Mouse (Mus musculus) spleen, adult 2 months (tissue): ENCODE measurements at regions not wholly inside any gene's neighbourhood (a gene's known extent, or its start where the extent isn't known, plus 50 kb on each side); places are given as distances from the start of the nearest gene placed in this dataset.

Source experiments
- CTCF ChIP-seq: fragments of 200-500 bp; IDR thresholded peaks from 2 replicates; pipeline ENCODE4 v1.5.1; 2011; ENCODE audit warnings: mild to moderate bottlenecking, inconsistent platforms; ENCODE audit not compliant: insufficient read depth, insufficient read length, insufficient replicate concordance; ENCODE audit errors: extremely low read depth
- POLR2A ChIP-seq: fragments of 200-500 bp; IDR thresholded peaks from 2 replicates; pipeline ENCODE4 v1.6.1; 2011; ENCODE audit warnings: low read depth, low read length, inconsistent platforms

GRCm38 (mm10) chr13:84968943-84969342 is 220.3 kb upstream of the Ccnh start:
- no peak for TF ChIP-seq CTCF
- no peak for TF ChIP-seq POLR2A
